Mouse (Mus musculus): ENCODE data around the gene Hist1h2af. TPM values are rescaled to one million over a fixed set of nuclear protein-coding genes. Genes with fewer than 3 reads are reported as not detected.
"Not testable (repeated sequence)": the region's sequence is repeated elsewhere in the genome, so short reads cannot be mapped to it uniquely, and the experiment has no call there.

The Hist1h2af gene
- total RNA-seq, 2 experiments from 2014 or later, result 189 to 190 TPM

DNA sequence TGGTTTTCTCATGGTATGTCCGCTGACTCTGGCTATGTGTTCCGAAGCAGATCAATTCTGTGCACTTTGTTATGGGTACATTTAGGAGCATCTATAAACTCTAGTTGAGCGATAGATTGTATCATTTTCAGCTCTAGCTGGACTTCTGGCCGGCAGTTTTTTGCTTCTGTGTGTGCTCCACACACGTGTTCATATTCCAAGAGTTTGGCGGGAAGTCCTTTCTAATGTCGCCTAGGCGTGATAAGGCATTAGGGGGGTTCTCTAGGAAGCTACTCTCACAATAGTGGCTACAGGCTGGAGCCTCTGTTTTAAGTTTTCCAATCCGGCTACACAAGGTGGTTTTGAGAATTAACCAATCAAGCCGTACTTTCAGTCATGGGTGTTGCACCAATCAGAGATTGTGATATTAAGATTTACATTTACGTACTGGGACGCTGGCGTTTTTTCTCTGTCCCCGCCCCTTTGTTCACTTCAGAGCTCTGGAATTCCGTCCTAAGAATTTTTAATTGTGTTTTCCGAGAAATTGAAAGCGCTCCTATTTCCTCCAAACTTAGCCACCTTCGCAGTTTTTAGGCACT lies 22.2 kb downstream of the Hist1h2af start:
- peak; percentile 20 for DNase-seq

DNA sequence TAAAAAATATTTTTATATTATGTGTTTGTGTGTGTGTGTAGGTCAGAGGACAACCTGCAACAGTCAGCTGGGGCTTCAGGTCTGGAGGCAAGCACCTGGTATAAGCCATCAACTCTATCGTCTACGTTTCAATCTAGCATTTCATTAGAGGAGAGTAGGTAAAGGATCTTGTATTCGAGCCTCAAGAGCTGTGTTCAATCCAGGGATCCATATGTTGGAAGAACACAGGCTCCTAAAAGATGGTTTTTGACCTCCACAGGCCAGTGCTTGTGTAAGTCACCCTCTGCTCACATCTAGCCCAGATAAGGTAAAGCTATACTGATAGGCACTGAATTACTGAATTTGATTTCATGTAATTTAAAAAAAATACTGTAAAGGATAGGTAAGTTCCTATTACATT lies 23.2 kb downstream of the Hist1h2af start:
- DNase-seq, result no peak

DNA sequence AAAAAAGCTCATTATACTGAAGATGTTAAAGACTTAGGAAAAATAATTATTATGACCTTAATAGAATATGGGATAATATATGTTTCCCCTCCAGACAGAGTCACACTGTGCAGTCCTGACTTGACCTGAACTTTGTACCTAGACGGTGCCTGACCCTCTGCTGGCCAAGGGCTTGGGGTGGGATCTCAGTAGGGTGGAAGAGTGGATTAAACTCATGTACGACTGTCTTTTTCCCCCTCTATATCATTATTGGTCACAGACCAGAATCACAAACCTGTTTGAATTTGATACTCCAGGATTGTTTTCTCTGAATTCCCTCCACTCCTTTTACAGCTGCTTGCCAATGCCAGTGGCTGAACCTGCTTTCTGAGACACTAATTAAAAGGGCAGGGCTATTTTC lies 27.0 kb downstream of the Hist1h2af start:
- not testable (repeated sequence) for DNase-seq

DNA sequence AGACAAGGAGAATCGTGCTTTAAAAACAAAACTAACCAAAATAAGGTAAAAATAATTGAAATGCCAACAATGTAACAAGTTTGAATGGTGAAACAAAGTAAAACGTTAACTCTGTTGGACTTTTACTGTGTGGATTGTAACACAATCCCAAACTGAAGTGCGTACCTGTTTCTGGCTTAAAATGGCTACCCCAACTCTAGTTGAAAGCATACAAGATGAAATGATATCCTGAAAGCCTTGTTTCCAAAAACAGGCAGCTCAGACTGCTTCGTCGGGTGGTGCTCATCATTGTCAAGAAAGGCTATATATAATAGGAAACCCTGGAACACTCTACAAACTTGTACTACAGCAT lies 27.8 kb downstream of the Hist1h2af start:
- DNase-seq, result not testable (repeated sequence)

DNA sequence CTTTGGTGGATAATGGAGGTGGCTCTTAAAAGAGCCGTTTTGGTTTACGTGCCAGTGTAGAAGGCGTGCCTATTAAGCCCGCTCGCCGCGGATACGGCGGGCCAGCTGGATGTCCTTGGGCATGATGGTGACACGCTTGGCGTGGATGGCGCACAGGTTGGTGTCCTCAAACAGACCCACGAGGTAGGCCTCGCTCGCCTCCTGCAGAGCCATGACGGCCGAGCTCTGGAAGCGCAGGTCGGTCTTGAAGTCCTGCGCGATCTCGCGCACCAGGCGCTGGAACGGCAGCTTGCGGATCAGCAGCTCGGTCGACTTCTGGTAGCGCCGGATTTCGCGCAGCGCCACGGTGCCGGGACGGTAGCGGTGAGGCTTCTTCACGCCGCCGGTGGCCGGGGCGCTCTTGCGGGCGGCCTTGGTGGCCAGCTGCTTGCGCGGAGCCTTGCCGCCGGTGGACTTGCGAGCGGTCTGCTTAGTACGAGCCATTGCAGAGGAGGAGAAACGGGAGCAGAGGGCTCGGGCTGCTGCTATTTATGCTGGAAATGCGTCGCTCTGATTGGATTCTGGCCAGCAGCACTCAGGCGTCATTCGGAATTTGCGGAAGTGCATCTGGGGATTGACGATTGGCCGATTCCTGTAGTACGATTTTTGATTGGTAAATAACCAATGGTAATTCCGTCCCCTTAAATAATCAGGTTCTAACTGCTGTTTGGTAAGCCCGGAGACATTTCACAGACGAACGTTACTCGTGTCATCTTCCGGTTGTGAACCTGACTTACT lies 28.4 kb downstream of the Hist1h2af start, which contains the start of gene Hist1h3e:
TSS of gene Hist1h3e (minus strand) at position 487 of the 777 bp plus-strand sequence.
- peak; percentile 90 for DNase-seq

DNA sequence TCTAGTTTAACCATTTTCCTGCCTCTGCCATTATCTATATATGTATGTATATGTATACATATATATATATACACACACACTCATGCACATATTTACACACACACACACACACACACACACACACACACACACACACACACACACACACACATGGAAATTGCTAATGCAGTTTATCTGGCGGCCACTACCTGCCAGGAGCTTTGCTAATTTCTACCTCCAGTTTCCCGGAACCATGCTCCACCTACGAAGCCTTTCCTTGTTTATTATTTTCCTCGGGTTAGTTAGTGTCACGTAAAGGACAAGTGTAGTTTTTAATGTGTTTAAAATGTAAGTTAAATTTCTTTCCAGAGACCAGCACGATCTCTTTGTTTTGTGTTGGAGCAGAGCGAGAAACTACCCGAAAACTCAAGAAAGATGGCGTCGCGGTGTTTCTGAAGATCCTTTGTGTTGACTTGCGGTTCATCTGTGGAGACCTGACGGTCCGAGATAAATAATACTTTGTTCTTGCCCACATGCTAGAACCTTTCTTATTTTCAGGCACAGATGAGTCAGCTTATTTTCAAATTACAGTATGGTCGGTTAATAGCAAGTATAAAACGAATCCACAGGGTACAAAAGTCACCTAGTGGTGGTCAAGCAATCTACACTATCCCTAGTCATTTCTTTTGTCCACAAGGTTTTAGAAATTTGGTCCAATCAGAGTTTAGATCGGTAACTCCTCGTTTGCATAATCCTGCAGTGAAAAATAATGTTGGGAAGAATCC lies 29.2 kb downstream of the Hist1h2af start:
- no peak for DNase-seq

DNA sequence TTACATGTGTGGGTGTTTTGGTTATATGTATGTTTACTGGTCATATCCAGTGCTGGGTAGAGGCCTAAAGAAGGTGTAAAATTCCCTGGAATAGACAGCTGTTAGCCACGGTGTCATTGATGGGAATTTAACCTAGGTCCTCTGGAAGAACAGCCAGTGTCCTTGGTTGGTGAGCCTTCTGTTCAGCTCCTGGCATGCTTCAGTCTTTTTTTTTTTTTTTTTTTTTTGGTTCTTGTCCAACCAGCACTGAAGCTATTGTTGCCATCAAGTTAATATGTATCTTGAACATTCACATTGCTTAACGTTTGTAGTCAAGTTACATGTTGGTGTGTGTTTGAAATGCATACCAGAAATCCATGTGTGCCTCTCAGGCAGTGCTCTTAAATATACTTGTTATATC lies 30.8 kb downstream of the Hist1h2af start:
- no peak for DNase-seq

DNA sequence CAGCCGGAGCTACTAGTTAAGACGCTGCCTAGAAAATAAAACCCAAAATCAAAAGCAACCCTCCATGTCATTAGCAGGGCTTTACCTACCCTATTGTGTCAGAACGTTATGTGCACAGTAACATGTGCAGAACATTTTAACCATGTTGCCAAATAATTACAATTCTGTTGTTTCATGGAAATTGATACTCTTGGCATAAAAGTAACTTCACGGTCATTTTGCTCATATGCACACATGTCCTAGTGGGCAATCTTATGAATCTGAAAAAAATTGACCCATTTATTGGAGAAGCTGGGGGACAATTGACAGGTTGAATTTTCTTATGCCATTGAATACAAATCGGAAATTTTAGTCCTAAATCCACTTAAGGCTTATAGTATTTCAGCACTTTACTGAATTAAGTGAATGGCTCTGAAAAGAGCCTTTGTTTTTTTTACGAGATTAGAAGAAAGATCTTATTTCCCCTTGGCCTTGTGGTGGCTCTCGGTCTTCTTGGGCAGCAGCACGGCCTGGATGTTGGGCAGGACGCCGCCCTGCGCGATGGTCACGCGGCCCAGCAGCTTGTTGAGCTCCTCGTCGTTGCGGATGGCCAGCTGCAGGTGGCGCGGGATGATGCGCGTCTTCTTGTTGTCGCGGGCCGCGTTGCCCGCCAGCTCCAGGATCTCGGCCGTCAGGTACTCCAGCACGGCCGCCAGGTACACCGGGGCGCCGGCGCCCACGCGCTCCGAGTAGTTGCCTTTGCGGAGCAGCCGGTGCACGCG lies 36.7 kb downstream of the Hist1h2af start:
- not testable (repeated sequence) for DNase-seq

DNA sequence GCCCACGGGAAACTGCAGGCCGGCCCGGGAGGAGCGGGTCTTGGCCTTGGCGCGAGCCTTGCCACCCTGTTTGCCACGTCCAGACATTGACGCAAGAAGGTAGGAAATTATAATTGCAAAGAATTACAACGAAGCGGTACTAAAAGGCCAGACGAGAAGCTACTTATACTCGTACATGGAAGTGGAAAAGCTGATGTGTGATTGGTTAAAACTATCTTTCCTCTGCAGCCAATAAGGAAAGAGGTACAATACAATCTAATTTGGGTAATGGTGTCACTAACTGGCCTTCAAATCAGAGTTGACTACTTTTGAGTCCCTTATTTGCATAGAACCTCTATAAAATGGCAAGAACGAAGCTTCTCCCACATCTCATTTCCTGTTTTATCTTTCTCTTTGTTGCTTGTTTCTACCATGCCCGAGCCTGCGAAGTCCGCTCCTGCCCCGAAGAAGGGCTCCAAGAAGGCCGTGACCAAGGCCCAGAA lies 37.4 kb downstream of the Hist1h2af start, which contains the start of the genes Hist1h2ae and Hist1h2bg:
TSS of gene Hist1h2ae (minus strand) at position 199 of the 482 bp plus-strand sequence.
TSS of gene Hist1h2bg (plus strand) at position 375 of the 482 bp plus-strand sequence.
- DNase-seq, result peak; percentile 39

DNA sequence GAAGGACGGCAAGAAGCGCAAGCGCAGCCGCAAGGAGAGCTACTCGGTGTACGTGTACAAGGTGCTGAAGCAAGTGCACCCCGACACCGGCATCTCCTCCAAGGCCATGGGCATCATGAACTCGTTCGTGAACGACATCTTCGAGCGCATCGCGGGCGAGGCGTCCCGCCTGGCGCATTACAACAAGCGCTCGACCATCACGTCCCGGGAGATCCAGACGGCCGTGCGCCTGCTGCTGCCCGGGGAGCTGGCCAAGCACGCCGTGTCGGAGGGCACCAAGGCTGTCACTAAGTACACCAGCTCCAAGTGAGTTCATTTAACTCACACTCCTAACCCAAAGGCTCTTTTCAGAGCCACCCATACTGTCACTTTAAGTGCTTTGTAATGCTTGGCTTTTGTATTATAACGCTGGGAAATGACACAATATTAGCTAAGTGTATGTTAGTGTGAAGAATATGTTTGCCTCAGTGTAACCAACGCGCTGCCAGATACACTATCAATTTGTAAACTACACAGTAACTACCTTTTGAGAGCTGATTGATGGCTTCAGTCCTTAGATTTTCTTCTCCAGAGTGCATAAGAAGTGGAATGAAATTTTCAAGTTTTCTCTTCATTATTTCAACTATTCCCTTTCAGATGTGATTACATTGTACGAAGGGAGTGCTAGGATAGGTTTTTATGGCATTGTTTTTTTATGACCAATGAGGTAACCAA lies 38.0 kb downstream of the Hist1h2af start:
- DNase-seq, result not testable (repeated sequence)

DNA sequence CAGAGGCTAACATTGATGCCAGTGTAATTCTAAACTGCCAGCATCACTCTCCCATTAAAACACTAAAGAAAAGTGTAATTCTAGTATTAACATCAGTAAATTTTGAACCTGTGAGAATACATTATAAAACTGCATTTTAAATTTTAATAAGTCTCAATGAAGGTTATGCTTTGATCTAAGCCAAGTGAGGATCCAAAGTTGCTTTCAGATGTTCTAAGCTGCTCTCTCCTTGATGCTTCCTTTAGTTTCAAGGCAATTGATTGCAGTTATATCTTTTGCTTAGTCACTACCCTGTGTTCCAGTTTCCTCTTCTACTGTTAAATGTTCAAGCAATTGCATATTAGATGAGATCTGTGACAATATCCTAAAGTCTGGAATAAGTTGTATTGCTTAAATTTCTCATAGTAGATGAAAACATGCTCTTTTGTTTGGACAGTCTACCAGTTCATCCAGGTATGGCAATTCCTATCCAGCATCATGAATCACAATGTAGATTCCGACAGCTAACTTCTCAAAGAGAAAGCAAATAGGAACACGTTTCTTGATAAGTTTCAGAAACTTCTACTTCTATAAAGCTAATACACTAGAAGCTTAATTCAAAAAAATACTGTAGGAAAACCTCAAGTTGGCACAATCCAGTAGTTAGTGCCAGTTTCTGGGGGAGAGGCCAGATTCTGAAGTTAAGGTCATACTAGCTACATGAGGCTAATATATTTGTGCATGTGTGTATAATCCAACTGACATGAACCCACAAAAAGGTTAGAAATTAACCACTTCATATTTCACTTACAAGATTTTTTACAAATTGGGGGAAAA lies 38.7 kb downstream of the Hist1h2af start:
- DNase-seq, result no peak

DNA sequence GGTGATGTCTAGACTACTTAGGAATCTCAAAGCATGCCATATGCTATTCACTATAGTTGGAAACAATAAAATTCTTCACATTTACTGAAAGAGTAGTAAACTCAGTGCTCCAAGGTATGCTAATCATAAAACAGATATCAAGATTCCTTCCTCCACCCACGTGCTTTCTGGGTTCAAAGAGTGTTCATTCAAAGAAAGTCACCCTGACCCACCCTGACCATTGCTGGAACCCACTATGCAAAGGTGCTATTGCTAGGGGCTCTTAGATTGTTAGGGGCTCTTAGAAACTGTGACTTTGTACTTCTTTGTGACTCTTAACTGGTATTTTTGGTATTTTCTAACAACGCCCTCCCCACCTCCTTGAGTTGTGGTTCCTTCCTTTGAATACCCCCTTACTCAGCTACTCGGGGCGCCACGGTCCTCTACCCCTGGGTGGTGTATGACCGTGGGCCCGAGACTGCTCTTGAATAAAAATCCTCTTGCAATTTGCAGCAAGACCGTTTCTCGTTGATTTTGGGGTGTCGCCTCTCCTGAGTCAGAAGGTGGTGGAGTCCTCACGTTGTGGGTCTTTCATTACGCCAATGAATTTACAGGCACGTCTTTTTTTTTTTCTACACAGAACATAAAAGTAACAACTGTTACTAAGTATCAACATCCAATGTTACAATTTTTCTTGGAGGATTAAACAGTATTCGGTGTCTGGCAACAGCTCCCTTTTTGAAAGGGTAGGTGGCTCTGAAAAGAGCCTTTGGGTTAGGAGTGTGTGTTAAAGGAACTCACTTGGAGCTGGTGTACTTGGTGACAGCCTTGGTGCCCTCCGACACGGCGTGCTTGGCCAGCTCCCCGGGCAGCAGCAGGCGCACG lies 39.6 kb downstream of the Hist1h2af start:
- DNase-seq, result not testable (repeated sequence)

DNA sequence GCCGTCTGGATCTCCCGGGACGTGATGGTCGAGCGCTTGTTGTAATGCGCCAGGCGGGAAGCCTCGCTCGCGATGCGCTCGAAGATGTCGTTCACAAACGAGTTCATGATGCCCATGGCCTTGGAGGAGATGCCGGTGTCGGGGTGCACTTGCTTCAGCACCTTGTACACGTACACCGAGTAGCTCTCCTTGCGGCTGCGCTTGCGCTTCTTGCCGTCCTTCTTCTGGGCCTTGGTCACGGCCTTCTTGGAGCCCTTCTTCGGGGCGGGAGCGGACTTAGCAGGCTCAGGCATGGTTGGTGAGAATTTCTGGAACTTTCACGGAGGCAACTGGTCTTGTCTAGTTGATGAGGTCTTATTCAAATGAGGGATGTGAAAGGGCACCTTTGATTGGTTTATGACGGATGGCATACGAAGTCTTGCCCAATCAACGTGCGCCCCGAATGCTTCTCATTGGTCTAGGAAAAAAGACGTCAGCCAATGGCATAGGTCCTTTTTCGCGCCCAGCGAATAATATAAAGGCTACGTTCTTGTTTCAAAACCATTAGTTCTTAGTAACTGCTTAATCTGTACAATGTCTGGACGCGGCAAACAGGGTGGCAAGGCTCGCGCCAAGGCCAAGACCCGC lies 40.3 kb downstream of the Hist1h2af start, which contains the start of the genes Hist1h2bf and Hist1h2ad:
TSS of gene Hist1h2bf (minus strand) at position 299 of the 627 bp plus-strand sequence.
TSS of gene Hist1h2ad (plus strand) at position 484 of the 627 bp plus-strand sequence.
- DNase-seq, result peak; percentile 75

DNA sequence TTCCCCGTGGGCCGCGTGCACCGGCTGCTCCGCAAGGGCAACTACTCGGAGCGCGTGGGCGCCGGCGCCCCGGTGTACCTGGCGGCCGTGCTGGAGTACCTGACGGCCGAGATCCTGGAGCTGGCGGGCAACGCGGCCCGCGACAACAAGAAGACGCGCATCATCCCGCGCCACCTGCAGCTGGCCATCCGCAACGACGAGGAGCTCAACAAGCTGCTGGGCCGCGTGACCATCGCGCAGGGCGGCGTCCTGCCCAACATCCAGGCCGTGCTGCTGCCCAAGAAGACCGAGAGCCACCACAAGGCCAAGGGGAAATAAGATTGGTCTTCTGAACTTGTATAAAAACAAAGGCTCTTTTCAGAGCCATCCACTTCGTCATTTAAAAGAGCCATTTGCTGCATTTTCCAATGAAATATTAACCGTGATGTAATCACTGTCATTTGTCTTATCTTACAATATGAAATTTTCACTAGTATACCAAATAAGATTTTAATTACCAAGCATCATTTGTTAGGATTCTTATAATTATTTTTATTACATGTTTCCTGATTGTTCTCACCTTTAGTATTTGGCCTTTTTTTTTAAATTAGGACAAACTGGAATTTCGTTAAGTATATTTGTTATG lies 41.0 kb downstream of the Hist1h2af start:
- DNase-seq, result not testable (repeated sequence)

DNA sequence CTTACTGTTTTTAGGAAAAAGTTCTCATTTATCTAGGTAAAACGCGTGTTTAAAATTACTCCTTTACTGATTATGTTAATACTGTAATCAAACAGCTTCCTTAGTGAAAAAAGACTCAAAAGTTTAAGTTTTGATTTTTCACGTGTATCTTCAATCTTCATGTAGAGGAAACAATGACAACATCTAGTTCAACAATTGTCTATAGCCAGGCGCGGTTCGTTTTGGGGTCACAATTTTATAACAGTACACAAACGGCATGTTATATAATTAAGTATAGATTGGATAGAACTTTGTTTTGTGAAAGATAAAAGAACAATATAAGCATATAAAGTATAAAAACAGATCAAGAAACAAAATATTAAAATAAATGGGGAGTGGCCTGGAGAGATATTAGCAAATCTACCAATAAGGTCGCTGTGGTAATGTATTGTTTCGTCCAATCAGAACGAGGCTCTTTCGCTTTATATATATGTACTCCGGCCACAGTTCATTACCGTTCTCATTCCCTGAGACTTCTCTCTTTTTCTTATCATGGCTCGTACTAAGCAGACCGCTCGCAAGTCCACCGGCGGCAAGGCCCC lies 41.7 kb downstream of the Hist1h2af start, which contains the start of gene Hist1h3d:
TSS of gene Hist1h3d (plus strand) at position 493 of the 581 bp plus-strand sequence.
- DNase-seq, result no peak

DNA sequence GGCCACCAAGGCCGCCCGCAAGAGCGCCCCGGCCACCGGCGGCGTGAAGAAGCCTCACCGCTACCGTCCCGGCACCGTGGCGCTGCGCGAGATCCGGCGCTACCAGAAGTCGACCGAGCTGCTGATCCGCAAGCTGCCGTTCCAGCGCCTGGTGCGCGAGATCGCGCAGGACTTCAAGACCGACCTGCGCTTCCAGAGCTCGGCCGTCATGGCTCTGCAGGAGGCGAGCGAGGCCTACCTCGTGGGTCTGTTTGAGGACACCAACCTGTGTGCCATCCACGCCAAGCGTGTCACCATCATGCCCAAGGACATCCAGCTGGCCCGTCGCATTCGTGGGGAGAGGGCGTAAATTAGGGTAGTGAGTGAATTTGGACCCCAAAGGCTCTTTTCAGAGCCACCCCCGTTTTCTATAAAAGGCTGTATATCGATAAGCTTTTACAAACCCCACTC lies 42.2 kb downstream of the Hist1h2af start:
- not testable (repeated sequence) for DNase-seq

DNA sequence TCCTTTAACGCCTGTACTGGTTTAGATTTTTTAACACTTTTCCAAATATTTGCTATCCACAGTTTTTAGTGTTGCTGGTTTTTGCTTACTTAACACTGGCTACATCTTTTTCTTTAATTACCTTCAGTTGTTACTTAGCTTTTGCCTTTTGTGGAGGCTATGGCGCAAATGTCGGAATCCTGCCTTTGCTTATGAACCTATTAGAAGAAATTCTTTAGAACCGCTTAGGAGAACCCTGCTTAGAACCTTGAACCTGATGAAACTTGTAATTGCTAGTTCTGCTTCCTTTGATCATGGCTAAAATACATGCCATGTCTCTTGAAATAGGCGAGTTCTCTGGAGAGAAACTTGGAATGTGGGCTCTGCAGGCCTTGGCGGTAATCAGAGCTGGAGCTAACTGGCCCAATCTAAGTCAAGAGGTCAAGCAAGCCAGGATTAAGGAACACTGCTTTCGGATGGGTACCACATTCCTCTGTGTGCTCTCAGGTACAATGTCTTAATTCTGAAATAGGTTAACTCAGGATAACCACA lies 42.7 kb downstream of the Hist1h2af start:
- DNase-seq, result no peak
